Mouse (Mus musculus): Measurements from ENCODE around the gene Immt. TPM values are rescaled to one million over a fixed set of nuclear protein-coding genes. Genes with fewer than 3 reads are reported as not detected.

Gene Immt
- polyA plus RNA-seq (2012; rRNA removed), result 39.1 and 39.9 TPM in 2 replicates

DNA sequence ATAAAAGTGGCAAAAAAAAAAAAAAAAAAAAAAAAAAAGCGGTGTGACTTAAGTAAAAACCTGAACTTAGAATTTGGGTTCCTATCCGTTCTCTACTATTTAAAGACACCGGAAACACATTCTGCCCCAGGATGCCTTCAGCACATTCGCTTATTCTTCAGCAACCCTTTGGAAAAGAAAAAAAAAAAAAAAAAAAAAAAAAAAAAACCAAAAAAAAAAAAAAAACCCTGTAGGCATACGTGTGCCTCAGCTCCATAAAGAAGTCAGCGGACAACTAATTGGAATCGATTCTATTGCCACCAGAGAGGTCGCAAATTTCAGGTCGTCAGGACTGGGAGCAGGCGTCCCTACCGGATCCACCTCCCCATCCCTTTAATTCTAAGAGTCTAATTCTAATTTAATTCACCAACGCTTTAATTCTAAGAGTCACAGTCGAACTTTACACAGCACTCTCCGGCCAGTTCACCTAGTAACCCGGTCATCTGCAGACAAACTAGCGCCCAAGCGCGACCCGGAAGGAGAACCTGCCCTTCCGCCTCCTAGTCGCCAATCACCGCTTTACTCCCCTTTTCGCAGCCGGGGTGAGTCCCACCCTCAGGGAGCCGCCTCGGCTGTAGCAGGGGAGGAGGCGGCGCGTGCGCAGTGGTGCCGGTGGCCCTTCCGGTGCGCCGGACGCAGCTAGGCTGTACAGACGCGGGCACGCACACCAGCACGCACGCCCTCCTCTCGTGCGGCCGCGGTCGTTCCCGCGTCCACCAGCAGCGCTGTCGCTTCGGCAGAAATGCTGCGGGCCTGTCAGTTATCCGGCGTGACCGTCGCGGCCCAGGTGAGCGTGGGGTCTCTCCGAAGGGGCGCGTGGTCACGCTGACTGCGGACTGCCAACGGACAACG, at the start of gene Immt:
Gene Immt, plus strand, starts transcription at position 642 of the 891 bp plus-strand sequence.

DNA sequence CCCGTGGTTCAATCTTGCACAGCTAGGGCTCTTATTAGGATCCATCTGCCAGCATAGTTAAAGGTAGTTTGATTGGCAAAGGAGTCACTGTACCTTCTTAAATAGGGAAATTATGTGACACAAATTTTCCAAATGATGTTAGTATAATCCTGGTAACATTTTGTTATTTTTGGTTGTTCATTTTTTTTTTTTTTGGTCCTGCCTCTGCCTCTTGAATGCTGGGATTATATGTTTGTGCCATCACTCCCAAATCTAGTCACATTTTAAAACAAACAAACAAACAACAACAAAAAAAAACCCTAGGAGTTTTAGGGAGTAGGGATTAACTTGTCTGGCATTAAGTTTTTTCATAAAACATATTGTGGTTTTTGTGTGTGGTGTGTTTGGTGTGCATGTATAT, 4.3 kb upstream of the Immt start, which contains the start of gene Mrpl35:
Gene Mrpl35, minus strand, starts transcription at position 101 of the 400 bp plus-strand sequence.

DNA sequence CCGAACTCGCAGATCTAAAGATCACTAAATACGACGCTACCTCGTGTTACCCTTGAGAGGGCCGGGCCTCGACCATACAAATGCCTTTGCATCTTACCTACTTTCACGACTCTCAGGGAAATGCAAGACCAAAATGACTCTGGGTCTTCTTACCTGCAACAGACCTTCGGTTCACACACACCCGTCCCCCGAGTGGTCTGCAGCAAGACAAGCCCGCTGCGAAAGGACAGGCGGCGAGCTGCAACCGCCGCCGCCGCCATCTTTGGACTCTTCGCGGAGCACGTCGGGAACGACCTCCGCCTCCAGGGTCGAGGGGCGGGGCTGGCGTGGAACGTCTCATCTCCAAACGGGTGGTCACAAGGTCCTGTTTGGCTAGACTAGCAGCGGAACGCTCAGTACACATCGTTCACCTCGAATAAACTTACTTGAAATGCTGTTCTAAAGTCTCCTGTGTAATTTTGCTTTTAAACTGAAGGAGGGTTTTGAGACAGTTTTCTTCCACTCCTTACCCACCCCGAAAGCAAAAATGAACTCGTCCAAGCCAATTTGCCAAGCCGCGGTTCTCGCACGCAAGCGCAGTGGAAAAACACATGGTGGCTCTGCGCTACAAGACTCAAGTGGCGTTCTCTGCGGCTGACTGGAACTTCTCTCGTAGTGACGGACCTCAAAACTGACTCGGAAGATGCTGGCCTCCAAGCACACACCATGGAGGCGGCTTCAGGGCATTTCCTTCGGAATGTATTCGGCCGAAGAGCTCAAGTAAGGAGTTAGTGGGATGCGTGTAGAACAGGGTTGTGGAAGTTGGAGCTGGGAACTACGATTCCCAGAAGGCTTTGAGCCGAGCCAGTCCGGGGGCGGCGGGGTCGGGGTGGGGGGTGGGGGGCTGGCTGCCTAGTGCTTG, 77.6 kb downstream of the Immt start, which contains the start of the genes Ptcd3 and Polr1a:
Gene Ptcd3, minus strand, starts transcription at position 270 of the 901 bp plus-strand sequence.
Gene Polr1a, plus strand, starts transcription at position 573 of the 901 bp plus-strand sequence.

Other genes starting within 250 kb of the Immt start
- 14.8 and 15.6 TPM in 2 replicates for gene Kdm3a, start 198.3 kb upstream of the Immt start, polyA plus RNA-seq (2012; rRNA removed)
- gene Reep1, start 123.8 kb upstream of the Immt start, polyA plus RNA-seq (2012; rRNA removed), result 2.9 TPM in 2 replicates
- gene Mrpl35, start 4.4 kb upstream of the Immt start, polyA plus RNA-seq (2012; rRNA removed), result 10.8 and 11.8 TPM in 2 replicates
- gene Ptcd3, start 77.4 kb downstream of the Immt start, polyA plus RNA-seq (2012; rRNA removed), result 23.1 and 26.1 TPM in 2 replicates
- 7.8 and 8.5 TPM in 2 replicates for gene Polr1a, start 77.7 kb downstream of the Immt start, polyA plus RNA-seq (2012; rRNA removed)

Data from liver, embryonic 18 days (tissue).